Mouse (Mus musculus): ENCODE measurements around the gene Etl4. TPM values are rescaled to one million over a fixed set of nuclear protein-coding genes. Genes with fewer than 3 reads are reported as not detected.

Etl4 gene
- polyA plus RNA-seq, 1 experiment from 2014 or later: 16.1 TPM

DNA sequence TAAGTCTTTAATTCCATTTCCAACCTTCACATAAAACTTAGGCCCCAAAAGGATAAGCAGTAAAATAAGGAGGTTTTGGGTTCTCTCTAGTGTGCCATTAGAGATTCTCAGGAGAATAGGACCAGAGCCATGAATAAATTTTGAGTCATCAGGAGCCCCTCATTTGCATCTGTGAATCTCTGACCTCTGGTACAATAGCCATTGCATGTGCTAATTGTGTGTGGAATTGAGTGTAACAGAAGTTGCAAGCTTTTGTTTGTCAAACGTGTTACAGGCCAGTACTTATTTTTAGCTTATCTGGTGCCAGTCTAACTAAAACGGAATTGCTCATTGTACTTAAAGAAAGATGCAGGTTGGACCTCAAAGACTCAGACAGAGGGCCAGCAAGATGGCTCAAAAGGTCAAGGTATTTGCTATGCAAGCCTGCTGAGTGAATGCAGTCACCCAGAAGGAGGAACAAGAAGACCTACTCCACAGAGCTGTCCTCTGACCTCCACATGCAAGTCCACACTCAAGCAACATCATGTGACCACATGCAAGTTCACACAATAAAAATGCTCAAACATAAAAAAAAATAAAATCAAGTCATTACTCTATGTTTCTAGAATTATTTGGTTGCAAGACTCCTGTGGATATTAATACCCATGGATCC is 576.7 kb downstream of the Etl4 start:
- Histone ChIP-seq H3K27ac (replicated peaks) (no peak overlapping the region), H3K9me3 (no peaks in the 10 kb centered on the region), H3K36me3 (no peaks in the 10 kb centered on the region), H3K9ac (replicated peaks) (no peak overlapping the region), H3K4me2 (replicated peaks) (no peak overlapping the region), H3K4me3 (no peak overlapping the region), H3K4me1 (0 out of 2 replicates have a peak, but pooled peaks cover 2% of the 10 kb centered on the region), H3K27me3 (no peaks in the 10 kb centered on the region)
- WGBS: 6% methylated on average over 2 of the region's 2 CpGs
- ATAC-seq (ENCODE audit: low FRiP score, low read depth): no peak; the same call in 1 of the 2 replicates

DNA sequence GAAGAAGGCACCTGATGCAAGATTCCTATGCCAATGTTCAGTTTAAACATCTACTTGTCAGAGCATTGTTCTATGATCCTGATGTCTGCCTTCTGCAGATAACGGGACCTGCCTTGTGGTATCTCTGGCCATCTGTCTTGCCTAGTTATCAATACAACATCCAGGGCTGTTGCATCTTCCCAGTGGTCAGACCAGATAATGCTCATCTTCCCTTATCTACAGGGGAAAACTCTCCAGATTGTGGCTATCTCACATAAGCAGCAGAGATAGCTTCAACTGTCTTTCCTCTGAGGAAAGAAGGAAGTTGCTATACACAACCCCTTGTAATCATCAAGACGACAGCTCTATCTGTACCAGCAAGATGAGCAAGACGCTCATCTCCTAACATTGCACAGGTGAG is 579.5 kb downstream of the Etl4 start:
- no peak for ATAC-seq (ENCODE audit: low FRiP score, low read depth)
- H3K9ac ChIP-seq (replicated peaks): no peak overlapping the region
- 0 out of 2 replicates have a peak, but pooled peaks cover 2% of the 10 kb centered on the region for H3K4me1 ChIP-seq
- H3K27ac ChIP-seq (replicated peaks): no peak overlapping the region
- no peak overlapping the region for H3K4me3 ChIP-seq
- H3K9me3 ChIP-seq: no peaks in the 10 kb centered on the region
- no peaks in the 10 kb centered on the region for H3K27me3 ChIP-seq
- no peaks in the 10 kb centered on the region for H3K36me3 ChIP-seq
- WGBS: 92% methylated on average over 3 of the region's 3 CpGs
- H3K4me2 ChIP-seq (replicated peaks): no peak overlapping the region

DNA sequence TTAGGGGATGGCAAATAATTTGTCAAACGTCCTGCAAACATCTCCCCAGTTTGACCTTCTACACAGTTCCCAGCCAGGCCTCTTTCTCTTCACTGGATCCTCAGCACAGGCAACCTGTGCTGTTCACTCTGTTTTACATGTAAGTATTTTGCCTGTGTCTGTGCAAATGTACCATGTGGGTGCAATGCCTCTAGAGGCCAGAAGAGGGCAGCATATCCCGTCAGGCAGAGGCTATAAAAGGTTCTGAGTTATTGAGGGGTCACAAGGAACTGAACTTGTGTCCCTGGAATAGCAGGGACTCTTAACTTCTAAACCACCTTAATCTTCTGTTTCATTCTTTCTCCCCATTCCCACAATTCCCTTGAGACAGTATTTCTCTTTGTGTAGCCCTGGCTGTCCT is 582.5 kb downstream of the Etl4 start:
- no peaks in the 10 kb centered on the region for H3K9me3 ChIP-seq
- H3K4me3 ChIP-seq: no peak overlapping the region
- no peaks in the 10 kb centered on the region for H3K36me3 ChIP-seq
- H3K27me3 ChIP-seq: no peaks in the 10 kb centered on the region
- no peak overlapping the region for H3K9ac ChIP-seq (replicated peaks)
- no peak overlapping the region for H3K4me2 ChIP-seq (replicated peaks)
- ATAC-seq (ENCODE audit: low FRiP score, low read depth): no peak
- H3K27ac ChIP-seq (replicated peaks): no peak overlapping the region
- H3K4me1 ChIP-seq: no peaks in the 10 kb centered on the region
- WGBS: 52% methylated on average over 2 of the region's 2 CpGs

DNA sequence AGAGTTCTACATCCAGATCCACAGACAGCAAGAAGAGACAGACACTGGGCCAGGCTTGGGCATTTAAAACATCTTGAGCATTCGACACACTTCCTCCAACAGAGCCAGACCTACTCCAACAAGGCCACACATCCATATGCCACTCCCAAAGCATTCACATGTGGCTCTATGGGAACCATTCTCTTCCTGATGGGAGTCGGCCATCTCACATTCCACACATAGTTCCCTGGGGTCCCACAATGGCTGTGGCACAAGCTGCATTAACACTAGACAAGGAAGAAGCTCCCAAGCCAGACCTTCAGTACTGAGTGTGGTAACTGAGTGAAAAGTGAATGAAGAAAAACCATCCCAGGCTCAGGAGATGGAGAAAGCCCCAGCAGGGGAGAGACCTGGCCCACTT is 584.2 kb downstream of the Etl4 start:
- no peak overlapping the region for H3K4me2 ChIP-seq (replicated peaks)
- H3K27me3 ChIP-seq: no peaks in the 10 kb centered on the region
- H3K4me3 ChIP-seq: no peak overlapping the region
- H3K36me3 ChIP-seq: no peaks in the 10 kb centered on the region
- WGBS: 63% methylated on average over 2 of the region's 2 CpGs
- ATAC-seq (ENCODE audit: low FRiP score, low read depth): no peak
- no peak overlapping the region for H3K9ac ChIP-seq (replicated peaks)
- H3K9me3 ChIP-seq: no peaks in the 10 kb centered on the region
- H3K27ac ChIP-seq (replicated peaks): no peak overlapping the region
- no peaks in the 10 kb centered on the region for H3K4me1 ChIP-seq

DNA sequence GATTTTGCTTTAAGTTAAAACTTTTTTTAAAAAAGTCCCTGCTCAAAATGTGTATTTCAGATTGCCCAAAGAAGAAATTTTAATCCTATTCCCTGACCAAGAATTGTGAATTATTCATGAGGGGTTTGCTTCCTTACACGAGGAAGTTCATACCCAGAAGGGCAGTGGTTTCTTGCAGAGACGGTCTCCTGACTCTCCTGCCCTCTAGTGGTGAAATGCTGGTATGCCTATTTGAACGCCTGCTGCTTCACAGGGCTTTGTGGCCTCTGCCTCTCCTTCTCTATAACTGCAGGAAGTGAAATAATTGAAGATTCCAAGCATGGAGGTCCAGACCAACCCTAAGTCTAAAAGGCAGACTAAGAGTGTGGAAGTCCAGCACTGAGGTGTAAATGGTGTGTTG is 585.1 kb downstream of the Etl4 start:
- no peak overlapping the region for H3K27ac ChIP-seq (replicated peaks)
- no peaks in the 10 kb centered on the region for H3K27me3 ChIP-seq
- no peaks in the 10 kb centered on the region for H3K36me3 ChIP-seq
- H3K4me3 ChIP-seq: no peak overlapping the region
- no peak overlapping the region for H3K9ac ChIP-seq (replicated peaks)
- ATAC-seq (ENCODE audit: low FRiP score, low read depth): peak; percentile 75
- H3K4me2 ChIP-seq (replicated peaks): no peak overlapping the region
- H3K9me3 ChIP-seq: no peaks in the 10 kb centered on the region
- 5% methylated on average over 3 of the region's 3 CpGs for WGBS
- no peaks in the 10 kb centered on the region for H3K4me1 ChIP-seq

DNA sequence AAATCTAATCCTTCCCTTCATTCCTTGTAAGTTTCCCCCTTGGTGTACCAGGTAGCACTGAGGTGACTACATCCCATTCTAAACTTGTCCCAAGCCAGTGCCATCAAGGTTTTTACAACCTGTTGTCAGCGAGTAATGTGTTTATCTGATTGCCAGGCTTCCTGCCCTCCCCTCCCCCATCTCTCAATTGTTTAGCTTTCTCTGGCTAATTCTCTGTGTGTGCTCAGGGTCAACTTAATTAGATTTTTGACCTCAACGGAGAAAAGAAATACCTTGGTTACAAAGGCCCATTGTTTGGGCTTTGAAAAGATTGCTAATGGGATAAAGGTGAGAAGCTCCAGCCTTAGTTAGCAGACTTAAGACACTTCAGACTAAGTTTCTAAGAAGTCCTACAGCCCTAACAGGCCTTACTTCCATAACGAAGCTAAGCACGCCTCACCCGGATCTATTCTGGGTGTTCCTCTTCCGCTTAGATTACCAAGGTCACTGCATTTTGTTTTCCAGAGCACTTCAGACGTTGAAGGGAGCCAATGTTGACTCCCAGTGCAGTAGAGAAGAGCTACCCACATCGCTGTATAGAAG is 586.7 kb downstream of the Etl4 start:
- Histone ChIP-seq H3K4me2 (replicated peaks) (no peak overlapping the region), H3K4me1 (no peaks in the 10 kb centered on the region), H3K27ac (replicated peaks) (no peak overlapping the region), H3K9me3 (no peaks in the 10 kb centered on the region), H3K4me3 (no peak overlapping the region), H3K9ac (replicated peaks) (no peak overlapping the region), H3K27me3 (no peaks in the 10 kb centered on the region), H3K36me3 (no peaks in the 10 kb centered on the region)
- 20% methylated on average over 8 of the region's 8 CpGs for WGBS
- ATAC-seq (ENCODE audit: low FRiP score, low read depth): no peak

DNA sequence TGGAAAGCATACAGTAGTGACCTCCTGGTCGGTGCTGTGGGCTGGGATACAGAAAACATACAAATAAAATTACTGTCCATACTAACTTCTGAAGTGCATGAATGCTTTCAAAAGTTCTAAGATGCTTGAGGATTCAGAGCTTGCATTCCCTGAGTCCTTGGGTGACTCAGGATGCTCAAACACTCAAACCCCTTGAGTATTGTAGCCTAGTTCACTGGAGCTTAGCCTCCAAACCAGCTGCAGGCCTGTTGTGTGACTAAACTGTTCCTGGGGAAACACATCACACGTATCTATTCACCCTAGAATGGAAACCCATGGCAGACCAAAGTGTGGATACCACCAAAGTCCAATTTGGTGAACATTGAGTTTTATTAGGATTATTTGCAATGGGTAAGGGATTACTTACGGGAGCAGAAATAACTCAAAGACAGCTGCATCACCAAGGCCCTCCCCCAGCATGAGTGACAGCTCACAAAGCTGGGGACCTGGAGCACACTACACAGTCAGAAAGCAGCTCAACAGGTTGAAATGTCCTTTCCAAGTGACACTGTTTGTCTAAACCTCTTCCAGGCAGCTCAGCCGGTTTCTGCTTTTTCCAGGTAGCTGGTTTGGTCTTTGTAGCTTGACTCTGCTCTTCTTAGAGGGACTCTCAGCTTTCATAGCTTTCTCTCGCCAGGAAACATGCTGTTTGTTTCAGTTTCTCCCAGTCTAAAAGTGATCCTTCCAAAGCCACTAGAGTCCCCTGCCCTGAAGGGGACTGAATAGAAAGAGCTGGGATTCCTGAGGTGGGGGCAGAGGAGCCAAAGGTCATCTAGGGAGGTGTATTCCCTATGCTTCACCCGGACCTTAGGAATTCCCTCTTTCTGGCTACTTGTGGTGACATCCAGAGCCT is 598.5 kb downstream of the Etl4 start:
- Histone ChIP-seq H3K4me1 (no peaks in the 10 kb centered on the region), H3K27me3 (no peaks in the 10 kb centered on the region), H3K4me3 (no peak overlapping the region), H3K9me3 (no peaks in the 10 kb centered on the region), H3K9ac (replicated peaks) (no peak overlapping the region), H3K27ac (replicated peaks) (no peak overlapping the region), H3K36me3 (no peaks in the 10 kb centered on the region), H3K4me2 (replicated peaks) (no peak overlapping the region)
- WGBS: 56% methylated on average over 6 of the region's 6 CpGs
- ATAC-seq (ENCODE audit: low FRiP score, low read depth): no peak

DNA sequence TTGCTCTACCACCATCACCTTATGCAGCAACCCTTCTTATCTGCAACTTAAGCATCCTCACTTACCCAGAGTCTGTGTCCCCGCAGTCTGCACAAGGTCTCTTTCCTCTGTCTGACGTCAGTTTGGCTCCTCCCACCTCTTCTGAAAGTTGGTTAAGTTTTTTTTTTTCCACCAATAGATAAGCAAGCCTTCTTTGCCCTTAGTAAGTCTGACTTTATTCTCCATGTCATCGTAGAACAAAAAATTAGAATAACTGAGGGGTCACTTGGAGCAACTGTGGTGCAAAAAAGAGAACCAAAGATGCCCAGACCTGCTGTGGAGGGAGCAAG is 599.1 kb downstream of the Etl4 start:
- Histone ChIP-seq H3K9me3 (no peaks in the 10 kb centered on the region), H3K9ac (replicated peaks) (no peak overlapping the region), H3K4me3 (no peak overlapping the region), H3K4me2 (replicated peaks) (no peak overlapping the region), H3K27ac (replicated peaks) (no peak overlapping the region), H3K36me3 (no peaks in the 10 kb centered on the region), H3K27me3 (no peaks in the 10 kb centered on the region), H3K4me1 (no peaks in the 10 kb centered on the region)
- 70% methylated on average over 3 of the region's 3 CpGs for WGBS
- no peak for ATAC-seq (ENCODE audit: low FRiP score, low read depth)

DNA sequence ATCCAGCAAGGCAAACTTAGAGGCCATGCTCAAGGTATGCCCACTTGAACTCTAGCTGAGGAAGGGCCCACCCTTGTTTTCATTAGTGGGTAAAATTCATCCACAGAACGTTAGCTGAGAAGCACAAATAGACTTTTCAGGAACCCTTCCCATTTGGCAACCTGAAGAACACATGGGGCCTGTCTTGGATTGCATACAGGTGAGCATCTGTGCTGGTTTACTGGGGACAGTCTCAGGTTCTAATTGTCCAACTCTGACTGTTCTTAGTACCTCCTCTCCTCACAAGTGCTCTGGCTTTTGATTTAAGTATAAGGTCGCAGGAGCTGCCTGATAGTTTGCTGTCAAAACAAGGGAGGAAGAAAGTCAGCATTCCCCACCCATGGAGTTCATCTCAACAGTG is 600.5 kb downstream of the Etl4 start:
- no peak for ATAC-seq (ENCODE audit: low FRiP score, low read depth)
- Histone ChIP-seq H3K27me3 (no peaks in the 10 kb centered on the region), H3K27ac (replicated peaks) (no peak overlapping the region), H3K9ac (replicated peaks) (no peak overlapping the region), H3K4me3 (no peak overlapping the region), H3K4me1 (no peaks in the 10 kb centered on the region), H3K9me3 (no peaks in the 10 kb centered on the region), H3K36me3 (no peaks in the 10 kb centered on the region), H3K4me2 (replicated peaks) (no peak overlapping the region)
- 60% methylated on average over 2 of the region's 2 CpGs for WGBS

DNA sequence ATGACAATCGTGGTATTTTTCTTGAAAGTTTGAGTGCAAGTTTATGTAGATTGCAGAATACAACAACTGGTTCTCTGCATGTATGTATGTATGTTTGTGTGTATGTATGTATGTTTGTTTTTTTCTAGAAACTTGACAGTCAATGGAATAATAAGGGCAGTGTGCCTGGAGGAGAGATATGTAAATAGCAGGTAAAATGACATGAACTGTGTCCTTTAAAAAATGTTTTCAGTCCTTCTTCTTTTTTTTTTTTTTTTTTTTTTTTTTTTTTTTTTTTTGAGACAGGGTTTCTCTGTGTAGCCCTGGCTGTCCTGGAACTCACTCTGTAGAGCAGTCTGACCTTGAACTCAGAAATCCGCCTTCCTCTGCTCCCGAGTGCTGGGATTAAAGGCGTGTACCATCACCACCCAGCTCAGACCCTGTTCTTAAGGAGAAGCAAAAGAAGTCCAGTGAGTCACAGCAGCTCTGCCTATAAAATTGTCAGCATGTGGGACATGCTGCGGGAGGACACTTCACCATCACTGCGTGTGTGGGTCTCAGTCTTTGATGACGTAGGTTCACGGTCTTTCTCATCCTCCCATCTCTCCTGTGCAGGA is 606.8 kb downstream of the Etl4 start:
- H3K27me3 ChIP-seq: peaks cover 12% of the 10 kb centered on the region
- WGBS: 94% methylated on average over 8 of the region's 8 CpGs
- no peaks in the 10 kb centered on the region for H3K9me3 ChIP-seq
- no peak overlapping the region for H3K4me3 ChIP-seq
- no peak overlapping the region for H3K4me2 ChIP-seq (replicated peaks)
- H3K27ac ChIP-seq (replicated peaks): no peak overlapping the region
- H3K4me1 ChIP-seq: peaks cover 18% of the 10 kb centered on the region
- no peak overlapping the region for H3K9ac ChIP-seq (replicated peaks)
- no peaks in the 10 kb centered on the region for H3K36me3 ChIP-seq
- ATAC-seq (ENCODE audit: low FRiP score, low read depth): no peak

DNA sequence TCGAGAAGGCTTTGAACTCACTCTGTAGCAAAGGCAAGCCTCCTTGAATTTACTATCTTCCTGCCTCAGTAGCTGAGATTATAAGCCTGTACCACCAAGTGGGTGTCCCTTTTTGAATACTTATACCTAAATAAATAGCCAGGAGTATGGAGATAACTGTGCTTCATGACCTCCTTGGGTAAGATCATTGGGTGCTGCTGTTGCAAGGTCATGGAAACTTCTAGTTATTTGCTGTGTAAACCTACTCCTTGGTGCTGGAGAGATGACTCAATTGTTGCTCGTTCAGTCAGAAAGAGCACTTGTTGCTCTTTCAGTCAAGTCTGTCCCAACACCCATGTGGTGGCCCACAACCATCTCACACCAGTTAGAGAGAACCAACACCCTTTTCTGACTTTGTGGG is 608.3 kb downstream of the Etl4 start:
- ATAC-seq (ENCODE audit: low FRiP score, low read depth): no peak
- Histone ChIP-seq H3K27me3 (peaks cover 12% of the 10 kb centered on the region), H3K4me3 (no peak overlapping the region), H3K27ac (replicated peaks) (no peak overlapping the region), H3K9ac (replicated peaks) (no peak overlapping the region), H3K4me1 (peaks cover 22% of the 10 kb centered on the region), H3K9me3 (no peaks in the 10 kb centered on the region), H3K36me3 (no peaks in the 10 kb centered on the region), H3K4me2 (replicated peaks) (no peak overlapping the region)
- 91% methylated on average over 2 of the region's 2 CpGs for WGBS

DNA sequence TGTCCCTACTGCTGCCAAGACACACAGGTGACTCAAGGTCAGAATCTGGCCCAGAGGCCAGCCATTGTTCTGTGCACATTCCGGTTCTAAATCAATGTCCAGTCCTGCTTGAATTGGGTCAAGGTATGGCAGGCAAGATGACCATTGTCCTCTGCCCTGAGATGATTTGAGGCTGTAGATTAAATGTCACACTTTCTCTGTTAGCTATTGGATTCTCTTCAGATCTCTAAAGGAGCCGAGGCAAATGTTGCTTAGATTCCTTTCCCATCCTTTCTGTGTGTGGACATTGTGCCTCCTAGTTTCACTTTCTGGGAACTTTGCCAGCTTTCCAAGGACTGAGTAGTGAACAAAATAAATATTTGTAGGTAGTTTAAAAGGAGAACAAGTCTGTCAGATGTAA is 608.9 kb downstream of the Etl4 start:
- Histone ChIP-seq H3K27ac (replicated peaks) (no peak overlapping the region), H3K9ac (replicated peaks) (no peak overlapping the region), H3K4me1 (peaks cover 22% of the 10 kb centered on the region), H3K36me3 (no peaks in the 10 kb centered on the region), H3K9me3 (no peaks in the 10 kb centered on the region), H3K4me3 (no peak overlapping the region), H3K27me3 (peaks cover 12% of the 10 kb centered on the region), H3K4me2 (replicated peaks) (no peak overlapping the region)
- no peak for ATAC-seq (ENCODE audit: low FRiP score, low read depth)
- 63% methylated on average over 2 of the region's 2 CpGs for WGBS

Data from midbrain, embryonic 12.5 days (tissue).